Mouse (Mus musculus): ENCODE results near the gene Haus4. TPM values are rescaled to one million over a fixed set of nuclear protein-coding genes. Genes with fewer than 3 reads are reported as not detected.

The Haus4 gene
- total and polyA plus RNA-seq, 2 experiments from 2014 or later, result 13.7 to 14.3 TPM

GRCm38 (mm10) chr14:54544703-54545102 is 9.7 kb downstream of the Haus4 start:
- Histone ChIP-seq H3K4me2 (ENCODE audit: low read depth, low read length, poor library complexity, severe bottlenecking) (no peak overlapping the region), H3K36me3 (ENCODE audit: insufficient read depth, low read length) (0 out of 2 replicates have a peak, but pooled peaks cover 3% of the 10 kb centered on the region), H3K9ac (replicated peaks; ENCODE audit: low read length, poor library complexity, severe bottlenecking) (no peak overlapping the region), H3K27me3 (ENCODE audit: insufficient read depth, low read length) (no peaks in the 10 kb centered on the region), H3K4me1 (ENCODE audit: insufficient read depth, low read length) (no peaks in the 10 kb centered on the region), H3K4me3 (ENCODE audit: low read depth, low read length) (no peak overlapping the region), H3K9me3 (ENCODE audit: low read length) (no peaks in the 10 kb centered on the region), H3K27ac (ENCODE audit: low read depth, low read length) (no peak overlapping the region)
- DNase-seq (ENCODE audit: low spot score) (no peak), ATAC-seq (ENCODE audit: low FRiP score) (no peak)
- TF ChIP-seq CTCF (IDR thresholded peaks at IDR 0.05), result no peak
- WGBS, result 90% methylated on average over 5 of the region's 5 CpGs

- H3K9me3 ChIP-seq (ENCODE audit: low read length), result no peaks in the 10 kb centered on the region
- H3K27ac ChIP-seq (ENCODE audit: low read depth, low read length), result no peak overlapping the region
- no peak for ATAC-seq (ENCODE audit: low FRiP score)
- no peak for DNase-seq (ENCODE audit: low spot score)
- 55% methylated on average over 11 of the region's 11 CpGs for WGBS
- no peak for TF ChIP-seq CTCF (IDR thresholded peaks at IDR 0.05)
- H3K4me3 ChIP-seq (ENCODE audit: low read depth, low read length), result no peak overlapping the region
- H3K4me1 ChIP-seq (ENCODE audit: insufficient read depth, low read length), result no peaks in the 10 kb centered on the region
- no peak overlapping the region for H3K9ac ChIP-seq (replicated peaks; ENCODE audit: low read length, poor library complexity, severe bottlenecking)
- H3K27me3 ChIP-seq (ENCODE audit: insufficient read depth, low read length), result no peaks in the 10 kb centered on the region
- H3K36me3 ChIP-seq (ENCODE audit: insufficient read depth, low read length), result no peaks in the 10 kb centered on the region
- no peak overlapping the region for H3K4me2 ChIP-seq (ENCODE audit: low read depth, low read length, poor library complexity, severe bottlenecking)
Observed at GRCm38 (mm10) chr14:54540771-54541170, 13.6 kb downstream of the Haus4 start.

- Histone ChIP-seq H3K4me3 (ENCODE audit: low read depth, low read length) (no peak overlapping the region), H3K9me3 (ENCODE audit: low read length) (no peaks in the 10 kb centered on the region), H3K27me3 (ENCODE audit: insufficient read depth, low read length) (no peaks in the 10 kb centered on the region), H3K36me3 (ENCODE audit: insufficient read depth, low read length) (no peaks in the 10 kb centered on the region), H3K4me2 (ENCODE audit: low read depth, low read length, poor library complexity, severe bottlenecking) (no peak overlapping the region), H3K9ac (replicated peaks; ENCODE audit: low read length, poor library complexity, severe bottlenecking) (no peak overlapping the region), H3K27ac (ENCODE audit: low read depth, low read length) (no peak overlapping the region), H3K4me1 (ENCODE audit: insufficient read depth, low read length) (no peaks in the 10 kb centered on the region)
- DNase-seq (ENCODE audit: low spot score) (no peak), ATAC-seq (ENCODE audit: low FRiP score) (no peak)
- 87% methylated on average over 2 of the region's 2 CpGs for WGBS
- TF ChIP-seq CTCF (IDR thresholded peaks at IDR 0.05), result peak; percentile 18; the same call in 1 of the 2 replicates
Observed at GRCm38 (mm10) chr14:54538580-54538979, 15.8 kb downstream of the Haus4 start.

- peak; percentile 86 for TF ChIP-seq CTCF (IDR thresholded peaks at IDR 0.05)
- Histone ChIP-seq H3K4me1 (ENCODE audit: insufficient read depth, low read length) (0 out of 2 replicates have a peak, but pooled peaks cover 3% of the 10 kb centered on the region), H3K9me3 (ENCODE audit: low read length) (no peaks in the 10 kb centered on the region), H3K4me3 (ENCODE audit: low read depth, low read length) (no peak overlapping the region), H3K9ac (replicated peaks; ENCODE audit: low read length, poor library complexity, severe bottlenecking) (no peak overlapping the region), H3K27me3 (ENCODE audit: insufficient read depth, low read length) (no peaks in the 10 kb centered on the region), H3K4me2 (ENCODE audit: low read depth, low read length, poor library complexity, severe bottlenecking) (peak overlapping the region; percentile 16; the same call in 1 of the 2 replicates), H3K27ac (ENCODE audit: low read depth, low read length) (peak overlapping the region; percentile 78), H3K36me3 (ENCODE audit: insufficient read depth, low read length) (no peaks in the 10 kb centered on the region)
- ATAC-seq (ENCODE audit: low FRiP score), result peak; percentile 55
- 15% methylated on average over 17 of the region's 17 CpGs for WGBS
- DNase-seq (ENCODE audit: low spot score), result peak; percentile 86
Observed at GRCm38 (mm10) chr14:54528446-54529111, 25.8 kb downstream of the Haus4 start.

GRCm38 (mm10) chr14:54528007-54528393 is 26.4 kb downstream of the Haus4 start:
- Histone ChIP-seq H3K4me1 (ENCODE audit: insufficient read depth, low read length) (0 out of 2 replicates have a peak, but pooled peaks cover 3% of the 10 kb centered on the region), H3K27me3 (ENCODE audit: insufficient read depth, low read length) (no peaks in the 10 kb centered on the region), H3K4me2 (ENCODE audit: low read depth, low read length, poor library complexity, severe bottlenecking) (peak overlapping the region; percentile 72), H3K9me3 (ENCODE audit: low read length) (no peaks in the 10 kb centered on the region), H3K36me3 (ENCODE audit: insufficient read depth, low read length) (no peaks in the 10 kb centered on the region), H3K4me3 (ENCODE audit: low read depth, low read length) (peak overlapping the region; percentile 41), H3K27ac (ENCODE audit: low read depth, low read length) (peak overlapping the region; percentile 78), H3K9ac (replicated peaks; ENCODE audit: low read length, poor library complexity, severe bottlenecking) (no peak overlapping the region)
- ATAC-seq (ENCODE audit: low FRiP score) (peak; percentile 44; the same call in 1 of the 2 replicates), DNase-seq (ENCODE audit: low spot score) (peak; percentile 9)
- 23% methylated on average over 5 of the region's 5 CpGs for WGBS
- no peak for TF ChIP-seq CTCF (IDR thresholded peaks at IDR 0.05)

GRCm38 (mm10) chr14:54527227-54528006 is 27.0 kb downstream of the Haus4 start:
- Histone ChIP-seq H3K4me2 (ENCODE audit: low read depth, low read length, poor library complexity, severe bottlenecking) (peak overlapping the region; percentile 72), H3K4me1 (ENCODE audit: insufficient read depth, low read length) (0 out of 2 replicates have a peak, but pooled peaks cover 3% of the 10 kb centered on the region), H3K9me3 (ENCODE audit: low read length) (no peaks in the 10 kb centered on the region), H3K27me3 (ENCODE audit: insufficient read depth, low read length) (no peaks in the 10 kb centered on the region), H3K27ac (ENCODE audit: low read depth, low read length) (peak overlapping the region; percentile 78), H3K36me3 (ENCODE audit: insufficient read depth, low read length) (no peaks in the 10 kb centered on the region), H3K9ac (replicated peaks; ENCODE audit: low read length, poor library complexity, severe bottlenecking) (peak overlapping the region; percentile 68), H3K4me3 (ENCODE audit: low read depth, low read length) (peak overlapping the region; percentile 41)
- 1% methylated on average over 18 of the region's 18 CpGs for WGBS
- ATAC-seq (ENCODE audit: low FRiP score), result peak; percentile 80
- peak; percentile 51 for TF ChIP-seq CTCF (IDR thresholded peaks at IDR 0.05)
- DNase-seq (ENCODE audit: low spot score), result peak; percentile 68
